ENCODE assay signal across 22 mouse cellular contexts in genomic region chr5:24756931-24757330, GRCm38 (mm10). TPM values are rescaled to one million over a fixed set of nuclear protein-coding genes. Genes with fewer than 3 reads are reported as not detected.
"Had no signal": no experiment of that assay in that cellular context is flagged by ENCODE, and none has a peak within 500 bp of the region (broad histone marks: within the 10 kb centered on the region; RNA-seq: fewer than 3 reads in every experiment).

No protein-coding gene starts in this region.

- H3K9ac ChIP-seq: liver, postnatal 0 days; lung, embryonic 15.5 days; midbrain, embryonic 13.5 days; midbrain, embryonic 15.5 days; neural tube, embryonic 13.5 days; stomach, embryonic 15.5 days had no signal

- DNase-seq: liver, postnatal 0 days; lung, adult 2 months; lung, postnatal 14 days; lung, postnatal 36 days; right cerebral cortex, postnatal 14 days; thymus, adult 2 months; thymus, postnatal 25 days; thymus, postnatal 4 days had no signal

- H3K4me2 ChIP-seq: lung, embryonic 15.5 days; midbrain, embryonic 11.5 days; midbrain, embryonic 13.5 days; midbrain, embryonic 15.5 days; neural tube, embryonic 13.5 days; stomach, embryonic 15.5 days had no signal

- H3K27me3 ChIP-seq: lung, embryonic 15.5 days; midbrain, embryonic 15.5 days; neural tube, embryonic 13.5 days; stomach, embryonic 15.5 days had no signal

- H3K4me3 ChIP-seq: lung, embryonic 15.5 days; megakaryocyte, embryonic 14.5 days; midbrain, embryonic 13.5 days; midbrain, embryonic 15.5 days; neural tube, embryonic 13.5 days; stomach, embryonic 15.5 days had no signal

- H3K36me3 ChIP-seq: lung, embryonic 15.5 days; midbrain, embryonic 13.5 days; midbrain, embryonic 15.5 days; neural tube, embryonic 13.5 days; stomach, embryonic 15.5 days had no signal

- H3K9me3 ChIP-seq: lung, embryonic 15.5 days; megakaryocyte, embryonic 14.5 days; midbrain, embryonic 13.5 days; midbrain, embryonic 15.5 days; neural tube, embryonic 13.5 days; stomach, embryonic 15.5 days had no signal

- ATAC-seq: liver, postnatal 0 days; midbrain, embryonic 13.5 days; midbrain, embryonic 15.5 days had no signal

- H3K27ac ChIP-seq: lung, embryonic 15.5 days; macrophage; midbrain, embryonic 13.5 days; midbrain, embryonic 15.5 days; neural tube, embryonic 13.5 days; stomach, embryonic 15.5 days; stomach, postnatal 0 days had no signal

RNA-seq across cellular contexts. Expression of gene Crygn, which starts 0.9 kb away (rescaled TPM):
- total RNA-seq: megakaryocyte progenitor cell, adult 5-6 weeks; midbrain, postnatal 0 days; monocyte, adult 5-6 weeks; neutrophil, adult 5-6 weeks had no signal
- polyA plus RNA-seq: macrophage; midbrain, embryonic 13.5 days; testis, adult 2 months had no signal

RNA-seq across cellular contexts. Expression of gene Wdr86, which starts 26.4 kb away (rescaled TPM):
- total RNA-seq: monocyte, adult 5-6 weeks had no signal
- polyA plus RNA-seq: macrophage had no signal
